Mouse (Mus musculus): Measurements from ENCODE around the gene D430041D05Rik.

DNA sequence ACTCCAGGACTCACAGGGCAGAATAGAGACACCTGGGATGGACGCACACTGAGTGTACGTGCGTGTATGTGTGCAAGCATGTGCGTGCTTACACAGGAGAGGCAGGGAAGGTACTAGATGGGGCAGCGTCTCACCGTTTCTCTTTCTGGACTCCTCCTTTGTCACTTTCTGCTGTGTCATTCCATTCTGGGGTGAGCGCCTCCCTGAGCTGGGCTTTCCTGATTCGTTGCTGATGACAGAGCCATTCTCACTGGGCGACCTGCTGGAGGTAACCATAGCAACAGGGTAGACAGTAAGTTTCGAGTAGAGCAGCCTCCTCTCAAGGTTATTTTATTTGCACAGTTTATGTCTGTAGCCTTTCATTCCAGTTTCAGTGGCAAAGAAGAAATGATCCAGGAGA is 202.9 kb downstream of the D430041D05Rik start:
- TF ChIP-seq CTCF (IDR thresholded peaks at IDR 0.05; ENCODE audit: borderline replicate concordance, insufficient read depth, low read length) = no peak
- TF ChIP-seq POLR2A (IDR thresholded peaks at IDR 0.05; ENCODE audit: low read depth, low read length) = no peak
